Mouse (Mus musculus) megakaryocyte progenitor cell, adult 5-6 weeks (primary cell): ENCODE results near the gene Deaf1. TPM values are rescaled to one million over a fixed set of nuclear protein-coding genes. Genes with fewer than 3 reads are reported as not detected.

ENCODE experiments used
- ATAC-seq: replicated peaks from 2 replicates; pipeline ENCODE4 v1.8.0; 2016; ENCODE audit warnings: mild to moderate bottlenecking, moderate TSS enrichment, inconsistent platforms; ENCODE audit not compliant: poor library complexity
- total RNA-seq, 2 experiments: library from RNA; stranded (forward) in 1 of 2; stranded (reverse) in 1 of 2; fragments of 157-497, 149-512 nt in 1 of 2; fragments of 200-1000 nt in 1 of 2; gene quantifications; 2 replicates each; pipeline versions ENCODE4 v1.2.3 to v1.2.4; 2015 to 2017

Deaf1 gene
- total RNA-seq, 2 experiments from 2014 or later = 23.0 to 33.7 TPM

GRCm38 (mm10) chr7:141340023-141340422, 12.5 kb upstream of the Deaf1 start:
- no peak for ATAC-seq

GRCm38 (mm10) chr7:141339215-141339920, 11.9 kb upstream of the Deaf1 start:
- no peak for ATAC-seq

GRCm38 (mm10) chr7:141338576-141339131, 11.2 kb upstream of the Deaf1 start, which contains the start of gene Eps8l2:
Gene Eps8l2 (plus strand): TSS chr7:141338880.
- peak; percentile 85 for ATAC-seq

GRCm38 (mm10) chr7:141337716-141338416, 10.4 kb upstream of the Deaf1 start:
- no peak for ATAC-seq

- ATAC-seq = no peak
Observed at GRCm38 (mm10) chr7:141336296-141336695, 8.8 kb upstream of the Deaf1 start.

- ATAC-seq = no peak
Observed at GRCm38 (mm10) chr7:141335682-141336081, 8.2 kb upstream of the Deaf1 start.

- ATAC-seq = no peak
Observed at GRCm38 (mm10) chr7:141335044-141335579, 7.6 kb upstream of the Deaf1 start.

GRCm38 (mm10) chr7:141331990-141332389, 4.5 kb upstream of the Deaf1 start:
- no peak for ATAC-seq

GRCm38 (mm10) chr7:141330706-141331105, 3.2 kb upstream of the Deaf1 start:
- ATAC-seq = no peak

- no peak; the same call in 1 of the 2 replicates for ATAC-seq
Observed at GRCm38 (mm10) chr7:141328373-141328990, 992 bp upstream of the Deaf1 start.

- no peak for ATAC-seq
Observed at GRCm38 (mm10) chr7:141326546-141327446, 694 bp downstream of the Deaf1 start.

- no peak for ATAC-seq
Observed at GRCm38 (mm10) chr7:141324686-141325085, 2.8 kb downstream of the Deaf1 start.

GRCm38 (mm10) chr7:141319446-141319845, 8.0 kb downstream of the Deaf1 start:
- no peak for ATAC-seq

- ATAC-seq = no peak
Observed at GRCm38 (mm10) chr7:141317619-141318132, 9.8 kb downstream of the Deaf1 start.

GRCm38 (mm10) chr7:141315974-141316373, 11.5 kb downstream of the Deaf1 start:
- peak; percentile 100 for ATAC-seq

- ATAC-seq = no peak
Observed at GRCm38 (mm10) chr7:141315076-141315475, 12.4 kb downstream of the Deaf1 start.

GRCm38 (mm10) chr7:141314416-141314815, 13.1 kb downstream of the Deaf1 start:
- ATAC-seq = no peak

GRCm38 (mm10) chr7:141304537-141304936, 23.0 kb downstream of the Deaf1 start:
- no peak for ATAC-seq

GRCm38 (mm10) chr7:141302702-141303268, 24.7 kb downstream of the Deaf1 start:
- ATAC-seq = no peak; the same call in 1 of the 2 replicates

- ATAC-seq = no peak
Observed at GRCm38 (mm10) chr7:141301386-141301785, 26.1 kb downstream of the Deaf1 start.
